Mouse (Mus musculus) embryo, embryonic 10 days (tissue): ENCODE results near the gene Fbxl13.

Experiments
- DNase-seq: peaks from one replicate; pipeline ENCODE4 v3.0.0-alpha.2; 2015; ENCODE audit warnings: low spot score

The Fbxl13 gene

GRCm38 (mm10) chr5:21485197-21485829, 160.1 kb downstream of the Fbxl13 start:
- no peak for DNase-seq

GRCm38 (mm10) chr5:21483275-21483674, 162.2 kb downstream of the Fbxl13 start:
- no peak for DNase-seq

- no peak for DNase-seq
Measured at GRCm38 (mm10) chr5:21482446-21483222, 162.8 kb downstream of the Fbxl13 start.

- DNase-seq: no peak
Measured at GRCm38 (mm10) chr5:21481521-21481920, 163.9 kb downstream of the Fbxl13 start.

- DNase-seq: no peak
Measured at GRCm38 (mm10) chr5:21479746-21480145, 165.7 kb downstream of the Fbxl13 start.

GRCm38 (mm10) chr5:21478428-21478827, 167.0 kb downstream of the Fbxl13 start:
- DNase-seq: no peak

GRCm38 (mm10) chr5:21468100-21468499, 177.3 kb downstream of the Fbxl13 start:
- DNase-seq: no peak

- DNase-seq: no peak
Measured at GRCm38 (mm10) chr5:21467387-21467786, 178.0 kb downstream of the Fbxl13 start.

GRCm38 (mm10) chr5:21440833-21441530, 204.5 kb downstream of the Fbxl13 start:
- no peak for DNase-seq

GRCm38 (mm10) chr5:21439446-21440110, 205.9 kb downstream of the Fbxl13 start:
- no peak for DNase-seq

GRCm38 (mm10) chr5:21438428-21438827, 207.0 kb downstream of the Fbxl13 start:
- DNase-seq: no peak

GRCm38 (mm10) chr5:21436471-21436975, 208.9 kb downstream of the Fbxl13 start:
- no peak for DNase-seq

- DNase-seq: peak; percentile 19
Measured at GRCm38 (mm10) chr5:21434148-21434929, 211.1 kb downstream of the Fbxl13 start.
